Mouse (Mus musculus) right cerebral cortex, postnatal 14 days (tissue): ENCODE results near the gene Cnih2.

Experiments
- DNase-seq: peaks from one replicate; pipeline ENCODE4 v3.0.0; 2022

Cnih2 gene

DNA sequence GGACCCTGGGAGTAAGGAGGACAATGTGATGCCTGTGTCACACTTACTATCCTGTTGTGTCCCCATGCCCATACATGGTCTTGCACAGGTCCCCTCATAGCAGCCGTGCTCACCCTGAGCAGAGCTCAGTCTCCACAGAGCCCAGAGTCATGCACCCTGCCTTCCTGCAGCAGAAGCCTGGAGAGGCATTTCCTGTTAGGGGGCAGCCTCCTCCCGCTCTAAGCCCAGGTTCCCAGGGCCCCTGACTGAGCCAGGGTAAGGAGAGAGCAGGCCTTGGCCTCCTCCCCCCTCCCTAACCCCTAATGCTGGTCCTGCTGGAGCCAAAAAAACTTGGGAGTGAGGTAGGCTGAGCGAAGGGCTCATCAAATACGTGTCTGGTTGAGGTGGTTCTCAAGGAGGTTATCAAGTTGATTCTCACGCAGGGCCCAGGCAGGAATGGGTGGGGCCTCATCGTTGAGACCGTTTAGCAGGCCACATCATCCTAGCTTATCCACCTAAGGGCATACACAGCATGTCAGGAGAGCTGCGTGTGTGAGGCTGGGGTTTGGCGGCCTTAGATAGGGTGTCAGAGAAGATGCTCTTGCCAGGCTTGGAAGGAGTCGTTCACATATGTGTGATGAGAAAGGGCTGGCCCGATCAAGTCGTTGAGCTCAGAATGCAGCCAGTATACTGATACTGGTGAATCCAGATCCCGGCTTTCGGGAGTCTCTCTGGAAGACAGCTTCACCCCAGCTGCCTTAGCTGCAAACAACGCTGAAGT lies 31.1 kb downstream of the Cnih2 start:
- no peak for DNase-seq

DNA sequence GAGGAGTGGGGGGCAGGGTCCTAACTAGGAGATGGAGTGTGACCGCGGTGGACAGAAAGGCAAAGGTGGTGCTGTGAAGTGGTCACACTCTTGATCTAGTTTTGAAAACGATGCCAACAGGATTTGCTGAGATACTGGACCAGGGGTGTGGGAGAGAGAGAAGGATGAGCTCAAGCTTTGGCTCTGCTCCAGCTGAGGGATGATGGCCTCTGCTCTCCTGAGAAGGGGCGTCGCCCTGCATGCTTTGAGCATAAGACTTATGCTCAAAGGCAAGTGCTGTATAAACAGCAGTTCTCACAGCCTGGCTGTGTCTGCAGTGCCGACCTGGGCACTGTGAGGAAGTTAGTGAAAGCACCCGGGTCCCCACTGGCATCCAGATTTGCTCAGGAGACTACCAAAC lies 33.2 kb downstream of the Cnih2 start:
- DNase-seq: no peak

DNA sequence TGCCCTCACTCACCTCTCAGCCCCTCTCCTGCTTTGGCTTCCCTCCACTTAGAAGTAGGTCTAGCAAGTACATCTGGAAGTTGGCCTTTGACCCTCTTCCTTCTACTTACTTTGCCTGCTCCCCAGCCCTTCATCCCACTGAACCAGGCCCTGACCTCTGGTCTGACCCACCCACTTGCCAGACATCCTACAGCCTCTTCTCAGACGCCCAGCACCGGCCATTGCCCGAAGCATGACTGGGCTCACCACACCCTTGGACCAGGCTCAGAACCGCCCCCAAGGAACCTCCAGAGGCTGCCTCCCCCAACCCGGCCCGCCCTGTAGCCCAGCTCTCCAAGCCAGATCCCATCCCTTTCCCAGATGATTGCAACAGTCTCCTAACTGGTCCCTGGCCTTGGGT lies 35.9 kb downstream of the Cnih2 start:
- no peak for DNase-seq

DNA sequence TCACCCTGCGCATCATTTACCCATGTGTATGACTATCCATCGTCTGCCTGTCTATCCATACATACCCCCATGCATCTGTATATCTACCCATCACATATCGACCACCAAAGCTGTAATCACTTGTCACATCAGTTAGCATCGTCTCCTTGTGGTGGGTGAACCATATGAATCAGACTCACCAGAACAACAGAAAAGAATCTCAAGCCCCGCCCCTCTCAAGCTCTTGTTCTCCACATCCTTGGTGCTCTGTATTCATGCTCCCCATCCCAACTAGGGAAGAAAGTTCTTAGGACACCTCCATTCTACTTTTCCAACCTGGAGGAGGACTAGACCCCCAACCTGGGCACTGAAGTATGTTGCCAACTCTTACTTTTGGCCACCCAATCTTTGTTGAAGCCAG lies 36.3 kb downstream of the Cnih2 start:
- no peak for DNase-seq

DNA sequence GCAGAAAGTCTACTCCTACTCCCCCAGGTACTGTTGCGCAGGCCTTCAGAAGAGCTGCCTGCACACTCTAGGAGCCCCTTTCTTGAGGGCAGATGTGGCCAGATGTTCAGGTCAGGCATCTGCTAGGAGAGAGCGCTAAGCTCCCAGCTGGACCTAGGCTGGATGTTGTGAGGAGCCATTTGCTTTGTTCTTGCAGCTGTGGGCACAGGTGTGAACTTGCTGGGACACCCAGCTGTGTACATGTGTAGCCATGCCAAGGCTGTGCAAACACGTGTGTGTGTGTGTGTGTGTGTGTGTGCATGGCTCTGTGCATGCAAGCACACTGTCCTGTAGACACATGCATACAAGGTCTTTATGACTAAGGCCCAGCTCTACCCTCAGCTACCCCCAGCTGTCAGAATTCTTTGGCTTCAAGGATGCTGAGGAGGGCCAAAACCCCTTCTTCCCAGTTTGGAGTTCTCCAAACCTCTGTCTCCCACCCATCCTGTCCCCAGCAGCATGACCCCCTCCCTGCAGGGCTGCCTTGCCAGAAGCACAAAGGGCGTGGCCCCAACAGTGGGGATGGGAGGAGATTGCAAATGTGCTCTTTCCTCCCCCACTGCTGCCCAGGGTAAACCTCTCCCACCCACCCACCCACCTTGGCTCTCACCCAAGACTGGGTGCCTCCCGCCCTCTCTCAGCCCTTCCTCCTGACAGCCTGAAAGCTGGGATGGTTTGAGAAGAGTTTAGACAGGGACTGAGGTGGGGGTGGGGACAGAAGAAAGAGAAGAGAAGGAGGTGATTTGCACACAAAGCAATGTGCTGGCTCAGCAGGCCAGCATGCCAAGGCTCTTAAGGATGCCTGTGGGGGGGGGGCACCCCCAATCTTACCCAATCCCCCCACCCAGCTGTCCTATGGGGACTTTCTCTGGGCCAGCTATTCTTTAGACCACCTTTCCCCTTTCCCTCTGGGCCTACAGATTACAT lies 37.7 kb downstream of the Cnih2 start:
- DNase-seq: no peak

DNA sequence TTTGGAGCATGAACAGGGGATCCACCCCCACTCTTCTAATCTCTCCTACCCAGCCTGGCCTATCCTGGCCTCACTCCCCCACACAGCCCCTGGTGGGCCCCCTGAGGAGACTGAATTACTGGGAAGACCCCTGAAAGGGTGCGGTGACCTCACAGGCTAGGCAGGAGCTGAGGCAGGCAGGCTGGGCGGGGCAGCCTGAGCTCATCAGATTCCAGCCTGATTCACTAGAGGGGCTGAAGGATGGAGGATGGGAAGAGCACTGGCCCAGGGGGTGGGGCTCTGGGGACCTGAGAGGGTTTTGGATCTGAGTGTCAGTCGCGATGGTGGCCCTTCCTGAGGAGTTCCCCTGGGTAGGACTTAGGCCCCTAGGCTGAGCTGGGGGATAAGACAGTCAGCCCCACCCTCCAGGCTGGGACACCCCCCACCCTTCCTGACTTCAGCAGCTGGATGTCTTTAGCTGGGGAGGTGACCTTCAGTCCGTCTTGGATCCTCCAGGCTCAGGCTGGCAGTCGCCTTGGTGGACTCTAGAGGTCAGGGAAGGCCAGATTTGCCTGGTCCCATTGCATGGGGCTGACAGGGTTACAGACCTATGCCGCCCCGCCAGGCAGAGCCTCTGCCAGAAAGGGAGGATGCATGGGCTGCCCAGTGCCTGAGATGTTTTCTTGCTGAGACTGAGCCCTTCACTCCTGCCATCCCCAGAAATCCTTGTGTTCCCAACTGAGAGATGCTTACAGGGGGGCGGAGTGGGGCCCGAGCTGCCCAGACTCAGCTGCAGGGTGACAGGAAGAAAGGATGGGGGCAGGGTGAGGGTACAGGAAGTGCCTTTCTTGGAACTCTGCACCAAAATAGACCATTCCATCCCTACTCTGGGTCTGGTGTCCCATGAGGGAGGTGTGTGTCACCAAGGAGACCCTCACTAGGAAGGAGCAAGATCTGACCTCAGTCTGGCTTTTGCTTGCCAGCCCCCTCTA lies 39.2 kb downstream of the Cnih2 start:
- no peak for DNase-seq

DNA sequence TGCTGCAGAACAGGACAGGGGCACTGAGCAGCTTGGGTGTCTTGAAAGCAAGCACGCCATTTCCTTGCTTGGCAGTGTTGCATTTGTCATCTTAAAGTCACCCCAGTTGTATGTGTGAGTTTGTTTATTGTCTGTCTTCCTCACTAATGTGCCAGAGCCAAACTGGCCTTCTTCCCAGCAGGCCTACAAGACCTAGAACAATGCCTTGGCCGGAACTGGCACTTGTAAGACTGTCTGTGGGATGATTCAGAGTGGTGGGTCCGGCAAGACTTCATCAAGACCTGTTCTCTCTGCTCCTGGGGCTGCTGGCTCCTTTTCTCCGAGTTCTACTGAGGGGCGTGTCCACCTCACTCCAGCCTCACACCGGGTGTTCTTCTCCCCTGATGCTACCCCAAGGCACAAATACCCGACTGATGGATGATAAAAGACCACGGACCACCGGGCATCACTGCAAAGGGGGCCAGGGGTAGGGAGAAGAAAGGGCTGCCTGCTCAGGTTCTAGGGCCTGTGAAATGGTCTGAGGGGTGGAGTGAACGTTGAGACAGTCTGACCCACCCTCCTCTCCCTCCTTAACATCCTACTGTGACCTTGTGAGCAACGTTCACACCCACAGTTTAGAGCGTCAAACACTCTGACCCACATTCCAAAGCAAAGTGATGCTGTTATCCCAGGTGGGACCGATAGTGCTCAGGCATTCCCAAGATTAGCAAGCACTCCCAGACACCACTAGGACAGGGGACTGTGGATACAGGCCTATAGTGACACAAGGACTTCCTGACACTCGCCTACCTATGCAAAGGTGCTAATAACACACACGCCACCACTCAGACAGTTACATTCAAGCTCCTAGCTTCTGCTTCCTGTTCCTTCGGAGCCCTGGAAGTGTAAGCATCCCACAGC lies 40.2 kb downstream of the Cnih2 start:
- DNase-seq: no peak

DNA sequence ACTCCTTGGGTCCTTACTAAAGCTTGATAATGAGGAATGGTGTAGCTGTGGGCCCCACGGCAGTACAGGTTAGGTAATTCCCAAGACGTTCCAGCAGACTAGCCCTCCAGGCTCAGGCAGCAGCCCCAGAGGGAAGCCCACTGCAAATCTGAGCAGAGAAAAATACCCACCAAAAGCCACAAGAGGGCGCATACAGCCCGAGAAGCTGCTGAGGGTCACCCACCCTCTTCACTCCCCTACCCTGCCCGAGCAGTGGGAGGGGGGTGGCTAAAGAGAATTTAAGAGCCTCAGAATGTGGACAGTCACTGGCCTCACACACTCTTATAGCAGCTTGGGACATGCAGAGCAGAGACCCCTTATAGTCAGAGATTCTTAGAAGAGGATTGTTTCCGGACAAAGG lies 42.1 kb downstream of the Cnih2 start:
- no peak for DNase-seq

DNA sequence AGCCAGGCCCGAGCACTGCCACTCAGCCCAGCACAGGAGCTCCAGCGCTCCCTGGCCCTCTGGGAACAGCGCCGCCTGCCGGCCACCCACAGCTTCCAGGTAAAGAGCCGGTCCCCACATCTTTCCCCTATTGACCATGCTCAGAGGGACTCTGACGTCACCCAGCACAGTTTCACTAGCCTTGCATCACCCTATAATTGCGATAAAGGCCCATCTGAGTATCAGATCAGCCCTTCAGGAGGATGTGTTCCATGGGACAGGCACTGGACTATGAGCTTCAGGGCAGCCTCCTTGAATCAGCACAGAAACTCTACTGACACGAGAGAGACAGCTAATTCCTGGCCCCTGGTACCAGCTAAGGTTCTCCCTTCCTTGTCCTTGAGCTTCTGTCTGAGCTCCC lies 44.4 kb downstream of the Cnih2 start:
- DNase-seq: peak; percentile 59

DNA sequence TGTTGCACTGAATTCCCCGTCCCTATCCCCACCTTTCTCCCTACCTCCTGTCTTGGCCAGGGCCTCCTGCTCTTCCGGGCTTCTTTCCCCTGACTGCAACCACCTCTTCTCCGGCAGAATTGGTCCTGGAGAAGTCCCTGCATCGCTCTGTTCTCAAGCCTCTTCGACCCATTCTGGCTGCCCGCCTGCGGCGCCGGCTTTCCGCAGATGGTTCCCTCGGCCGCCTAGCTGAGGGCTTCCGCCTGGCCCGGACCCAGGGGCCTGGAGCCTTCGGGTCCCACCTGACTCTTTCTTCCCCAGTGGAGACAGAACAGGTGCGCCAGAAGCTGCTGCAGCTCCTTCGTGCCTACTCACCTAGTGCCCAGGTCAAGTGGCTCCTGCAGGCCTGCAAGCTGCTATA lies 45.5 kb downstream of the Cnih2 start:
- no peak for DNase-seq

DNA sequence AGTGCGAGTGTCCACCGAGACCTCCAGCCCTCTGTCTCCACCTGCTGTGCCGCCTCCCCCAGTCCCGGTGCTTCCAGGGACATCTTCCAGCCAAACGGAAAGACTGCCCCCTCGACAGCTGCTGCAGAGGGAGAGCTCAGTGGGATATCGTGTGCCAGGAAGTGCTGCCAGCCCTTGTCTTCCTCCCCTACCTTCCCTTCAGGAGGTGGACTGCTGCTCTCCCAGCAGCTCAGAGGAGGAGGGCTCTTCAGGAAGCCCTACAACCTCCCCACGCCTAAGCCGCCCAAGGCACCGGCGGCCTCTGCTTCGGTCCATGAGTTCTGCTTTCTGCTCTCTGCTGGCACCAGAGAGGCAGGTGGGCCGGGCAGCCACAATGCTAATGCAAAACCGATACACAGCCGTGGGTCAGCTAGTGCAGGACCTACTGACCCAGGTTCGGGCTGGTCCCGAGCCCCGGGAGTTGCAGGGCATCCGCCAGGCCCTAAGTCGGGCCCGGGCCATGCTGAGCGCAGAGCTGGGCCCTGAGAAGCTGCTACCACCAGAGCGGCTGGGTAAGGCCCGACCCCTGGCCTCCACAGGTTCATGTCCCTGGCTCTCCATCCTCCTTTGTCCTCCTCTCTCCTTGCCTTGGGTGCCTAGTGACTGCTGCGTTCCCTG lies 46.0 kb downstream of the Cnih2 start:
- no peak for DNase-seq

DNA sequence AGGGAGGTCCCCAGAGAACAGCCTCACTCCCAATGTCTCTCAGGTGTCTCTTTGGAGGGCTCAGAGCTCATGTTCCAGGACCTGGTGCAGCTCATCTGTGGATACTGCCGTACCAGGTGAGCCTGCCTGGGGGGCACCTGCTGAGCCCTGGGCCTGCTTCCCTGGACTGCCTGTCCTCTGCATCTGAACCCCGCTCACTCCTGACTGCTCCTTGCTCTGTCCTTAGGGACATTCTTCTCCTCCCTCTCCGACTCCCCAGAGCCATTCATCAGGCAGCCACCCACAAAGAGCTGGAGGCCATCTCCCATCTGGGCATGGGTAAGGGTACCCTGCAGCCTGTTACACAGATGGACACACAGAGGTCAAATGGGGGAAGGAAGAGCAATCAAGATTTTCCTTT lies 46.8 kb downstream of the Cnih2 start:
- DNase-seq: no peak

DNA sequence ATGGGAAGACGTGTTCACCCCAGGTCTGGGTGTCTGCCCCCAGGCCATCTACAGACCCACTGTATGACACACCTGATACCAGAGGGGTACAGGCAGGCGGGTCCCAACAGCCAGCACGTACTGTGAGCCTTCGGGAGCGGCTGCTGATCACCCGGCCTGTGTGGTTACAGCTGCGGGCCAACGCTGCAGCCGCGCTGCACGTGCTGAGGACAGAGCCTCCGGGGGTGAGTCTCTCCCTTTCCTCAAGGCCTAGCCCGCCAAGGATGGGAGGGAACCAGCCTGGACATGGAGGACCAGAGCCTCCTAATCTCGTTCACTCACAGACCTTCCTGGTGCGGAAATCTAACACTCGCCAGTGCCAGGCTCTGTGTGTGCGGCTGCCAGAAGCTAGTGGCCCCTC lies 47.3 kb downstream of the Cnih2 start:
- DNase-seq: no peak

DNA sequence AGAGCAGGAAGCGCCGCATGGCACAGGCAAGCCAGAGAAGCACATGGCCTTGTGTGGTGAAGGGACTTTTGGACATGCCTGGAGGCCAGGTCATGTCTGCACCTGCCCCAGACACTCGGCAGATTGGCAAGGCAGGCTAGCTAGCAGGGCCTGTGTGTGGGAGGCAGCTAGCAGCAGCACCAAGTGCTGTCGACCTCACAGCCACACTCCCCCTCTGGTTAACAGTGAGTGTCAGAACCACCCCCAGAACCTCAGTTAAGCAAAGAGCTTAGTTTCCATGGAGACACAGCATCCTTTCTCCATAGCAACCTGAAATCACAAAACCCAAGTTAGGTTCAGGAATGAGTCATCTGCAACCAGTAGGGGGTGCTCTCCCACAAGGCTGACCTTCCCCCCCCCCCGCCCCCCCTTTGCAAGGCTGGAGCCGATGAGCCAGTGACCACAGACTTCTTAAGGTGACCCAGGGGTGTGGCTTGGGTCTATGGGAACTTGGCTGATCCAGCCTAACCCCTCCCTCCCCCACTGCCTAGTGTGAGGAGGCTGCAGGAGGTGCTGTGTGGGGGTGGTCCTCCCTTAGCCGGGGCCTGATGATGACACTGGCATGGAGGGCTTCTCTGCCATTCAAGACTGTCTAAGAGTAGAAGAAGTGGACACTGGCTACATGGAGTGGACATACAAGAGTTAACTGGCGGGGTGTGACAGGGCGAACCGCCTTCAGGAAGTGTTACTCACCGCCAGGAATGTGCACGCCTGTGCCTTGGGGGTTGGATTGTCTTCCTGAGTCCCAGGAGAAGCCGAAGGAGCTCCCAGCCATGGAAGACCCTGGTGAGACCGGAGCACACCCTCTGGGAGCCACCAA lies 48.0 kb downstream of the Cnih2 start, which contains the start of gene Rin1:
Rin1 (plus strand) TSS at position 435 of the 859 bp plus-strand sequence.
- no peak for DNase-seq

DNA sequence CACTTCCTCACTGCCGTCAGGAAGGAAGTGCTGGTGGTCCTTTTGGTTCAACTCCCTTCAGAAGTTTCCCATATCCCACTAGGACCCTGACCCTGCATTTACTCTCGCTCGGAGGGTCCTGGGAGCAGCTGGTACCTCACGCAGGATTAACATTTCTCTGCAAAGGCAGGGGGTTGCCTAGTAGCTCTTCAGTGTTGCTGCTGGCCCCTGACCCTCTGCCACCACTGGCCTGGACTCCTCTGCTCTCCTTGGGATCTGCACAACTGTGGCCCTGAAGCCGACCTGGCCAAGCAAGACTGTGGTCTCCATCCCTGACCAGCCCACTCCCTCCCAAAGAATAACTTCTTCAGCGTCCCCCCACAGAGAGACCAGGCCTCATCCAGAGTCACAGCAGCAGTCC lies 49.0 kb downstream of the Cnih2 start:
- DNase-seq: no peak

DNA sequence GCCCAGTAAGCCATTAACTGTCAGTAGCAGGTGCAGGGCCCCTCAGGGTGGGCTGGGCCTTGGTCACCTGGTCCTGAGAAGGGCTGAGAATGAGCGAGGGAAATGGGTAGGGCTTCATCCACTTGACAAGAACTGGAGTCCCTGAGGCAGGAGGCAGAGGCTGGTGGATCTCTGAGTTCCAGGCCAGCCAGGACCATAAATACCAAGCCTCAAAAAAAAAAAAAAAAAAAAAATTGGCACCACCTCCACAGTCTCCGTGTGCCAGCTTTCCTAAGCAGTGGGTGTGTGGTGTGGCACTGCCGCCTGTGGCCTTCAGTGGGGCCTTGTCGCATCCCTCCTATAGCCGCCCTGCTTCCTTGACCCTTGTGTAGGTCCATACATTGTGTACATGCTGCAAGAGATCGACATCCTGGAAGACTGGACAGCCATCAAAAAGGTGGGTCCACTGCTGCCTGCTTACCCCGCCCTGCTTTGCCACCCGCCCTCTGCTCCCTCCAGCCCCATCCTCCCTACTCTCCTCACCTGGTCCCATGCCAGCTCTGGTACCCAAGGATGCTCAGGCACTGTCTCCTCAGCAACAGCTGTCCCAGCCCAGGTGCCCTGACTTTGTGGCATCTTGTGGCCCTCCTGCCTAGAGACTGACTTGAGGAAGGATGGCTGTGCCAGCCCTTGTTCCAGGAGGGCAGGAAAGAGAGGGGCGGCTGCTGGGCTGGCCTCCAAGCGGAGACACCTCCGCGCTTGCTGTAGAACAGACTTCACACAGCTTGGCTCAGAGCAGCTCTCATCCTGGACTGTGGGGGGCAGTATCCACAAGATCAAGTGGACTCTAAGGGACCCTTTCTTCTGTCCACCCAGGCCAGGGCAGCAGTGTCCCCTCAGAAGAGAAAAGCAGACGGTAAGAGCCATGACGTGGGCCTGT lies 49.9 kb downstream of the Cnih2 start:
- DNase-seq: peak; percentile 65

DNA sequence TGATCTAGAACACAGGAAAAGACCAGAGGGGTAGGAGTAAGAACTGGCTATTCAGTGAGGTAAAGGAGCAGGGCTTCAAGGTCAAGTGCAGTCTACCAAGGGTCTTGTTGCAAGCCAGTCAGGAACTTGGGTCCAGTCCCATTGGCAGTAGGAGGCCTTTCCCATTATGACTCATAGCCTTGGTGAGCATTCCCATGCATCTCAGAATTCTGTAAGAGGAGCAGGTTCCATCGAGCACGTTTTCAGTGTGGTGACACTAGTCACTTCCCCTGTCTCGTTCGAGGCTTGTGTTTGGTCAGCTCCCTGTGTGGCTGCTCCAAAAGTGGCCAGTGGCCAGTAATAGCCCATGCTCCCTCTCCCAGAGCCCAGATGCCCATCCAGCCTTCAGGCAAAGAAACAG lies 52.8 kb downstream of the Cnih2 start:
- DNase-seq: no peak
